Mouse (Mus musculus) limb, embryonic 10.5 days (tissue): ENCODE data around the gene Grin2c. TPM values are rescaled to one million over a fixed set of nuclear protein-coding genes. Genes with fewer than 3 reads are reported as not detected.

Experiments used
- DNase-seq: peaks from one replicate; pipeline ENCODE4 v3.0.0-alpha.2; 2017; ENCODE audit warnings: low spot score
- H3K27ac ChIP-seq: fragments of 300-500 bp; sonication (generic); 2 replicates; pipeline ENCODE4 v1.5.1; 2016; ENCODE audit warnings: mild to moderate bottlenecking
- H3K27me3 ChIP-seq: fragments of 300-500 bp; sonication (generic); 2 replicates; pipeline ENCODE4 v1.6.1; 2016; ENCODE audit warnings: low read depth, mild to moderate bottlenecking; ENCODE audit not compliant: poor library complexity, severe bottlenecking
- H3K36me3 ChIP-seq: fragments of 300-500 bp; sonication (generic); 2 replicates; pipeline ENCODE4 v1.6.1; 2016; ENCODE audit warnings: mild to moderate bottlenecking, moderate library complexity
- H3K4me1 ChIP-seq: fragments of 300-500 bp; sonication (generic); 2 replicates; pipeline ENCODE4 v1.6.1; 2016
- H3K4me3 ChIP-seq: fragments of 300-500 bp; sonication (generic); 2 replicates; pipeline ENCODE4 v1.5.1; 2016; ENCODE audit warnings: mild to moderate bottlenecking, moderate library complexity
- H3K9me3 ChIP-seq: fragments of 300-500 bp; sonication (generic); replicated peaks from 2 replicates; pipeline ENCODE4 v1.6.1; 2016; ENCODE audit warnings: mild to moderate bottlenecking
- WGBS: fragments of 180-500 bp; shearing (Covaris S2); methylation state at CpG from one replicate; pipeline ENCODE4 v1.1.7; 2016; 5-methylcytosine and 5-hydroxymethylcytosine counted together
- polyA plus RNA-seq: library from polyadenylated mRNA; unstranded; fragments of >200 nt; fragmentation: Nextera tagmentation; extraction: Ambion mirVana; gene quantifications from 2 replicates; pipeline ENCODE4 v1.2.1, GENCODE M21; 2016

Gene Grin2c
- polyA plus RNA-seq, 1 experiment from 2014 or later = 0.34 TPM

- Histone ChIP-seq H3K27ac (peak overlapping the region; percentile 42), H3K4me3 (peak overlapping the region; percentile 55), H3K27me3 (peaks cover 100% of the 10 kb centered on the region), H3K9me3 (no peaks in the 10 kb centered on the region), H3K36me3 (no peaks in the 10 kb centered on the region), H3K4me1 (peaks cover 50% of the 10 kb centered on the region)
- WGBS = 3% methylated on average over 63 of the region's 63 CpGs
- peak; percentile 63 for DNase-seq
Observed at GRCm38 (mm10) chr11:115249721-115250404, 17.2 kb downstream of the Grin2c start.

DNA sequence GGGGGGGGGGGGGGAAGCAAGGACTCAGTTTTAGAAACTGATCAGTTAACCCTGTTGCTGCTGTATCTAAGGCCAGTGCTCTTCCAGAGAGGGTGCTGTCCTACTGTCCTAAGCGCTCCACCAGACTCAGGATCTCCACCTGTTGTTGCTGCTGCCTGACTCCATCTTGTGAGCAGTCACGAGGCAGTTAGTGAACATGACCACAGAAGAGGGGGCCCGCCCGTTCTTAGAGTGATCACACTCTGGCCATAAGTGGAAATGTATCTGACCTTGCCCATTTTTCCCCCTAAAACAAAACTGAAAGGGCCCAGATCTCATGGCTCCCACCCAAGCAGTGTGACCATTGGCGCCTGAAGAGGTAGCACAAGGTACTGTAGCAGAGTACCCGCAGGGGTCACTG lies 19.1 kb downstream of the Grin2c start:
- no peak for DNase-seq
- Histone ChIP-seq H3K4me3 (no peak overlapping the region), H3K36me3 (peaks cover 5% of the 10 kb centered on the region; the same call in 1 of the 2 replicates), H3K4me1 (peaks cover 69% of the 10 kb centered on the region), H3K27me3 (peaks cover 100% of the 10 kb centered on the region), H3K27ac (no peak overlapping the region), H3K9me3 (no peaks in the 10 kb centered on the region)
- 77% methylated on average over 6 of the region's 6 CpGs for WGBS

- Histone ChIP-seq H3K27me3 (peaks cover 98% of the 10 kb centered on the region), H3K4me1 (peaks cover 76% of the 10 kb centered on the region), H3K36me3 (peaks cover 5% of the 10 kb centered on the region; the same call in 1 of the 2 replicates), H3K4me3 (no peak overlapping the region), H3K27ac (no peak overlapping the region), H3K9me3 (no peaks in the 10 kb centered on the region)
- no peak for DNase-seq
- 10% methylated on average over 3 of the region's 3 CpGs for WGBS
Observed at GRCm38 (mm10) chr11:115247240-115247639, 19.8 kb downstream of the Grin2c start.

DNA sequence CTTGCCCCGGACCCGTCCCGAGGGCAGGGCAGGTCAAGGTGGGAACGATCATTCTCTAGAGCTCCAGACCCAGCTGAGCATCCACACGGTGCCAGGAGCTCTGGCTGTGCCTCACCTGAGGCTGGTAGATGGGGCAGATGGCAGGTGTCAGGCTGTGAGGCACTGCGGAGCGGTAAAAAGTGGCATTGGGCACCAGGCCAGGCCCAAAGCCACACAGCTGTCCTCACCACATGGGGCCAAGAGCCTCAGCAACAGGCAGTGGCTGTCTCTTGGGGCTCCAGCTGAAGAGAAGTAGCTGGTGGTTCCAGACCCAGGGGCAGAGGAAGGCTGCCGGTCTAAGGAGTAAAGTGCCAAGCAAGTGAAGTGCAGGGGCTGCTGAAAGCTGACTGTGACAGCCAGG lies 20.7 kb downstream of the Grin2c start:
- no peak overlapping the region for H3K4me3 ChIP-seq
- H3K27ac ChIP-seq = no peak overlapping the region
- peaks cover 85% of the 10 kb centered on the region for H3K4me1 ChIP-seq
- DNase-seq = no peak
- peaks cover 91% of the 10 kb centered on the region for H3K27me3 ChIP-seq
- H3K9me3 ChIP-seq = no peaks in the 10 kb centered on the region
- peaks cover 5% of the 10 kb centered on the region; the same call in 1 of the 2 replicates for H3K36me3 ChIP-seq
- 72% methylated on average over 8 of the region's 8 CpGs for WGBS

DNA sequence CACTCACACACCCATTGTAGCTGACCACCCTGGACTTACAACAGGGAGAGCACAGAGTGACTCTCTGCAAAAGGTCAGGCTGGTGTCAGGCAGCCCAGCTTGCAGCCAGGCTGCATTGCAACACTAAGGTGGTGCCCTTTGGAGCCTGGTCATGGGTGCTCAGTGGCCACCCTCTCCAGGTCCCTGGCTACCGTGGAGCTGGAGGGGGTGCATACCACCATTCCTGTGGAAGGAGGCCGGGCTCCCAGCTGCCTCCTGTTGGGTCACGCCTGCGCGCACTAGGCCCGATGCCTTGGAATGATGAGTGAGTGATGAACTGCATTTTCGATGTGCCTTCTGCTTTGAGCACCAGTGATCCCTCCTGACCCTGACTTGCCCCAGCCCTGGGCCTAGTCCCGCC lies 22.2 kb downstream of the Grin2c start:
- H3K36me3 ChIP-seq = peaks cover 5% of the 10 kb centered on the region; the same call in 1 of the 2 replicates
- H3K27me3 ChIP-seq = peaks cover 87% of the 10 kb centered on the region
- H3K4me1 ChIP-seq = peaks cover 86% of the 10 kb centered on the region
- no peak overlapping the region for H3K4me3 ChIP-seq
- no peak for DNase-seq
- H3K9me3 ChIP-seq = no peaks in the 10 kb centered on the region
- 81% methylated on average over 8 of the region's 8 CpGs for WGBS
- peak overlapping the region; percentile 38 for H3K27ac ChIP-seq

DNA sequence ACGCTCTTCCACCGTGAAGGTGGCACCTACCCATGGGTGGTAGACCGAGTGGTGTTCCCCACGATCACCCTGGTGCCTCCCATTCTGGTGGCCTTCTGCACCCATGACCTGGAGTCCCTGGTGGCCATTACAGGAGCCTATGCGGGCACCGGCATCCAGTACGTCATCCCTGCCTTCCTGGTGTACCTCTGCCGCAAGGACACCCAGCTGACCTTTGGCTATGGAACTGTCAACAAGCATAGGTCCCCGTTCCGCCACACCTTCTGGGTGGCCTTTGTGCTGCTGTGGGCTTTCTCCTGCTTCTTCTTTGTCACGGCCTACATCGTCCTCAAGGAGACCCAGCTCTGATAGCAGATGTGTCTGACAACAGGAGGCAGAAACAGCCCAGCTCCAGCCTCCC lies 23.3 kb downstream of the Grin2c start:
- Histone ChIP-seq H3K27me3 (peaks cover 85% of the 10 kb centered on the region), H3K27ac (peak overlapping the region; percentile 38)
- 85% methylated on average over 12 of the region's 12 CpGs for WGBS

DNA sequence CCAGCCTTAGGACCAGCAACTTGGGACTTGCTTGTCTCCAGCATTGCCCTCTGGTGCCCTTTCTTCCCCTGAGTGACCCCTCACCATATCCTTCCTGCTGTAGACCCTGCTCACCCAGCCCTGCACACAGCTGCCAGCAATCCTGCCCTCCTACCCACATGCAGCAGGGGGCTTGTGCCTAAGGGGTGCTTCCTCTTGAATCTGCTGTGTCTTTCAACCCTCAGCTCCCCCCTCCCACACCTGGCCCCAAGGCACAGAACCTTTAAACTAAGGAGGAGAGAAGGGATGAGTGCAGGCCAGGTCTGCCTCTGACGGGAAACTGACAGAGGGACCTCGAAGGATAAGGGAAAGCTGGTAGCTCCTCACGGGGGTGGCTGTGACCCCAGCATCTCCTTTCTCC lies 24.3 kb downstream of the Grin2c start:
- 88% methylated on average over 3 of the region's 3 CpGs for WGBS
- DNase-seq = no peak
- Histone ChIP-seq H3K4me3 (no peak overlapping the region), H3K36me3 (peaks cover 5% of the 10 kb centered on the region; the same call in 1 of the 2 replicates), H3K9me3 (no peaks in the 10 kb centered on the region), H3K27ac (no peak overlapping the region), H3K4me1 (peaks cover 92% of the 10 kb centered on the region), H3K27me3 (peaks cover 82% of the 10 kb centered on the region)

More for the DNA sequence above, 23.3 kb downstream of the Grin2c start:
- Histone ChIP-seq H3K4me3 (no peak overlapping the region), H3K9me3 (no peaks in the 10 kb centered on the region), H3K36me3 (peaks cover 5% of the 10 kb centered on the region; the same call in 1 of the 2 replicates), H3K4me1 (peaks cover 90% of the 10 kb centered on the region)
- no peak for DNase-seq

GRCm38 (mm10) chr11:115241402-115241801 lies 25.6 kb downstream of the Grin2c start:
- Histone ChIP-seq H3K4me1 (peaks cover 83% of the 10 kb centered on the region), H3K4me3 (no peak overlapping the region), H3K36me3 (peaks cover 5% of the 10 kb centered on the region; the same call in 1 of the 2 replicates), H3K27me3 (peaks cover 75% of the 10 kb centered on the region), H3K27ac (no peak overlapping the region; the same call in 1 of the 2 replicates), H3K9me3 (no peaks in the 10 kb centered on the region)
- no peak for DNase-seq
- 86% methylated on average over 11 of the region's 11 CpGs for WGBS

- no peak overlapping the region for H3K4me3 ChIP-seq
- H3K27ac ChIP-seq = peak overlapping the region; percentile 26; the same call in 1 of the 2 replicates
- H3K36me3 ChIP-seq = 0 out of 2 replicates have a peak, but pooled peaks cover 3% of the 10 kb centered on the region
- DNase-seq = no peak
- 14% methylated on average over 5 of the region's 5 CpGs for WGBS
- H3K27me3 ChIP-seq = peaks cover 79% of the 10 kb centered on the region
- peaks cover 71% of the 10 kb centered on the region for H3K4me1 ChIP-seq
- H3K9me3 ChIP-seq = no peaks in the 10 kb centered on the region
Observed at GRCm38 (mm10) chr11:115236570-115236969, 30.5 kb downstream of the Grin2c start.

- no peak for DNase-seq
- H3K27me3 ChIP-seq = peaks cover 81% of the 10 kb centered on the region
- H3K4me1 ChIP-seq = peaks cover 67% of the 10 kb centered on the region
- no peak overlapping the region for H3K27ac ChIP-seq
- 0 out of 2 replicates have a peak, but pooled peaks cover 3% of the 10 kb centered on the region for H3K36me3 ChIP-seq
- no peak overlapping the region for H3K4me3 ChIP-seq
- 76% methylated on average over 15 of the region's 15 CpGs for WGBS
- H3K9me3 ChIP-seq = no peaks in the 10 kb centered on the region
Observed at GRCm38 (mm10) chr11:115234320-115235044, 32.6 kb downstream of the Grin2c start.

- DNase-seq = no peak
- Histone ChIP-seq H3K27ac (no peak overlapping the region), H3K9me3 (no peaks in the 10 kb centered on the region), H3K4me3 (no peak overlapping the region), H3K36me3 (0 out of 2 replicates have a peak, but pooled peaks cover 3% of the 10 kb centered on the region), H3K27me3 (peaks cover 83% of the 10 kb centered on the region), H3K4me1 (peaks cover 63% of the 10 kb centered on the region)
- 46% methylated on average over 20 of the region's 20 CpGs for WGBS
Observed at GRCm38 (mm10) chr11:115233526-115234290, 33.3 kb downstream of the Grin2c start.

- H3K4me1 ChIP-seq = peaks cover 65% of the 10 kb centered on the region
- H3K9me3 ChIP-seq = no peaks in the 10 kb centered on the region
- H3K36me3 ChIP-seq = 0 out of 2 replicates have a peak, but pooled peaks cover 3% of the 10 kb centered on the region
- no peak overlapping the region for H3K27ac ChIP-seq
- WGBS = 78% methylated on average over 5 of the region's 5 CpGs
- no peak for DNase-seq
- peaks cover 85% of the 10 kb centered on the region for H3K27me3 ChIP-seq
- no peak overlapping the region for H3K4me3 ChIP-seq
Observed at GRCm38 (mm10) chr11:115232889-115233288, 34.2 kb downstream of the Grin2c start.
